Mouse (Mus musculus) heart, postnatal 0 days (tissue): Measurements from ENCODE around the gene Pde7b. TPM values are rescaled to one million over a fixed set of nuclear protein-coding genes. Genes with fewer than 3 reads are reported as not detected.

Experiments used
- ATAC-seq: fragments of 200-750 bp; cut with Nextera tagmentation; 2 replicates; pipeline ENCODE4 v1.8.0; 2017; ENCODE audit warnings: low read depth, moderate number of reproducible peaks, moderate library complexity; ENCODE audit not compliant: insufficient read depth
- DNase-seq: peaks from one replicate; pipeline ENCODE4 v3.0.0-alpha.2; 2016; ENCODE audit warnings: low spot score
- H3K27ac ChIP-seq: fragments of 300-500 bp; sonication (generic); 2 replicates; pipeline ENCODE4 v1.5.1; 2014; ENCODE audit warnings: low read depth, mild to moderate bottlenecking
- H3K27me3 ChIP-seq: fragments of 300-500 bp; sonication (generic); 2 replicates; pipeline ENCODE4 v1.6.1; 2014; ENCODE audit warnings: low read length, mixed read lengths; ENCODE audit not compliant: control insufficient read depth, insufficient read depth
- H3K36me3 ChIP-seq: fragments of 300-500 bp; sonication (generic); replicated peaks from 2 replicates; pipeline ENCODE4 v1.6.1; 2014; ENCODE audit warnings: low read length, mixed read lengths; ENCODE audit not compliant: control insufficient read depth, insufficient read depth
- H3K4me1 ChIP-seq: fragments of 300-500 bp; sonication (generic); 2 replicates; pipeline ENCODE4 v1.6.1; 2014; ENCODE audit warnings: antibody characterized with exemption; ENCODE audit not compliant: control insufficient read depth, insufficient read depth
- H3K4me2 ChIP-seq: fragments of 300-500 bp; sonication (generic); 2 replicates; pipeline ENCODE4 v1.6.1; 2014; ENCODE audit warnings: low read depth, mild to moderate bottlenecking, low read length, moderate library complexity
- H3K4me3 ChIP-seq: fragments of 300-500 bp; sonication (generic); 2 replicates; pipeline ENCODE4 v1.5.1; 2014; ENCODE audit warnings: low read depth, low read length
- H3K9ac ChIP-seq: fragments of 300-500 bp; sonication (generic); replicated peaks from 2 replicates; pipeline ENCODE4 v1.6.1; 2014; ENCODE audit warnings: low read depth, low read length, mixed read lengths
- H3K9me3 ChIP-seq: fragments of 300-500 bp; sonication (generic); replicated peaks from 2 replicates; pipeline ENCODE4 v1.6.1; 2016; ENCODE audit warnings: low read length; ENCODE audit not compliant: control insufficient read depth
- CTCF ChIP-seq: IDR thresholded peaks from 2 replicates; pipeline ENCODE4 v1.5.1; 2016; ENCODE audit warnings: antibody characterized with exemption, control low read depth, low read depth
- EP300 ChIP-seq: IDR thresholded peaks from 2 replicates; pipeline ENCODE4 v1.6.1; 2016; ENCODE audit warnings: antibody characterized with exemption, low read depth
- WGBS: fragments of 180-500 bp; shearing (Covaris S2); extraction: QIAGEN DNeasy Blood & Tissue Kit; methylation state at CpG from one replicate; pipeline ENCODE4 v1.1.7; 2014; 5-methylcytosine and 5-hydroxymethylcytosine counted together
- polyA plus RNA-seq: library from polyadenylated mRNA; unstranded; fragments of >200 nt; fragmentation: Nextera tagmentation; extraction: Ambion mirVana; gene quantifications from 2 replicates; pipeline ENCODE4 v1.2.1, GENCODE M21; 2015
- total RNA-seq: library from RNA; depleted of rRNA; stranded (reverse); fragments of >200 nt; gene quantifications from 2 replicates; pipeline ENCODE4 v1.2.3, GENCODE M21; 2014; ENCODE audit warnings: low replicate concordance

The Pde7b gene
- total and polyA plus RNA-seq, 2 experiments from 2014 or later: 5.0 to 11.8 TPM

- peak; percentile 33 for DNase-seq
- no peak overlapping the region for H3K9ac ChIP-seq
- H3K27ac ChIP-seq: 0 out of 2 replicates have a peak overlapping the region, but pooled peaks have one; percentile 30
These were observed 211.4 kb downstream of the Pde7b start for GRCm38 (mm10) chr10:20513461-20513860.

DNA sequence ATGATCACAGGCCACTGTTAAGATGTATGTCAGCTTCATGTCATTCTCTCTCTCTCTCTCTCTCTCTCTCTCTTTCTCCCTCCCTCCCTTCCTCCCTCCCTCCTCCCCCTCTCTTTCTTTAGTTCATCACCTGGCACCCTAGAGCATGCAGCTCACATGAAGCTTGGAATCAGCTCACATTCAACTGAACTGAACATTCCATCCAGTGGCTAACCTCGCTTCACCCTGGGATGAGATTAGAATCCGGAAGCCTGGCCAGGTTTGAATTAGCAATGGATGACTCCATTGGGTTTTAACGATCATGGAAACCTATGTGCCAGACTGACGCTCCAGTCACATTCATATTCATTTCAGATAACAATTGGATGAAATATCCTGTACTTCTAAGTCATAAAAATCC, 215.1 kb downstream of the Pde7b start:
- DNase-seq (no peak), ATAC-seq (no peak)
- Histone ChIP-seq H3K36me3 (no peaks in the 10 kb centered on the region), H3K4me3 (no peak overlapping the region), H3K4me2 (no peak overlapping the region), H3K4me1 (peaks cover 16% of the 10 kb centered on the region; the same call in 1 of the 2 replicates), H3K9me3 (no peaks in the 10 kb centered on the region), H3K9ac (no peak overlapping the region), H3K27ac (no peak overlapping the region), H3K27me3 (no peaks in the 10 kb centered on the region)
- 46% methylated on average over 4 of the region's 4 CpGs for WGBS
- no peak for TF ChIP-seq CTCF
- no peak for TF ChIP-seq EP300

More at GRCm38 (mm10) chr10:20513461-20513860, 211.4 kb downstream of the Pde7b start:
- 59% methylated on average over 5 of the region's 5 CpGs for WGBS
- TF ChIP-seq CTCF (no peak), EP300 (no peak)
- ATAC-seq: no peak
- Histone ChIP-seq H3K4me1 (peaks cover 16% of the 10 kb centered on the region; the same call in 1 of the 2 replicates), H3K27me3 (no peaks in the 10 kb centered on the region), H3K4me2 (no peak overlapping the region), H3K9me3 (no peaks in the 10 kb centered on the region), H3K4me3 (no peak overlapping the region), H3K36me3 (no peaks in the 10 kb centered on the region)

- no peak overlapping the region for H3K9ac ChIP-seq
- no peaks in the 10 kb centered on the region for H3K27me3 ChIP-seq
- 84% methylated on average over 3 of the region's 3 CpGs for WGBS
- peaks cover 12% of the 10 kb centered on the region; the same call in 1 of the 2 replicates for H3K4me1 ChIP-seq
- no peaks in the 10 kb centered on the region for H3K9me3 ChIP-seq
- ATAC-seq (no peak), DNase-seq (no peak)
- H3K27ac ChIP-seq: no peak overlapping the region
- TF ChIP-seq CTCF (no peak), EP300 (no peak)
- H3K4me3 ChIP-seq: no peak overlapping the region
- no peaks in the 10 kb centered on the region for H3K36me3 ChIP-seq
- H3K4me2 ChIP-seq: no peak overlapping the region
These were observed 216.4 kb downstream of the Pde7b start for GRCm38 (mm10) chr10:20508497-20508896.

DNA sequence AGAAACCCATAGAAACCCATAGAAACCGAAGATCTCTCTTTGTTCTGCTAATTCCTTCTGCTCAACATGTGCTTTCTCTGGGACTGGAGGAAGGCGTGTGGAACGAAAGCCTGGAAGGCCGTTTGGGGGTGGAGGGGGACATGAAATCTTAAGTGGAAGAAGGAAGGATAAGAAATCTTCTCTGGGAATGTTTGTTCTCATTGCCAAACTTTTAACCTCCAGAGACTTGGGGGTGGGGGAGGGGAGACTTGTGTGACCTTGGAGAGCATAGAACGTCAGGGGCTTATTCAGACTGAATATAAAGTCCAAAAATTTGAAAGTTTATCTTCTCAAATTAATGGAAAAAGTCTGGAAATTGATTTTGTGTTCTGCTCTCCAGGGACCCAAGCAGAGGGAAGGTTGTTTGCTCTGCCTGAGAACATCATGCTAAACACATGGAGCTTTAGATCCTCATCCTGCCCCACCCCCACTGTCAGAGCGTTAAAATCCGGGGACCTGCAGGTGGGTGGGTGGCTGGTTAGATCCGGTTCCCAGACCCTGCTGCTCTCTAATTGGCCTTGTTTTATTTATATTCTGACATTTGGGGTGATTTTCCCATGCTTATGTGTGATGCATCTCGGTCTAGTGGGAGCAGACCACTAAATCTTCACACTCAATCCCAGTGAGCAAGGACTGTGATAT, 217.0 kb downstream of the Pde7b start:
- WGBS: 52% methylated on average over 9 of the region's 9 CpGs
- Histone ChIP-seq H3K4me1 (peaks cover 10% of the 10 kb centered on the region; the same call in 1 of the 2 replicates), H3K36me3 (no peaks in the 10 kb centered on the region), H3K27me3 (no peaks in the 10 kb centered on the region), H3K9me3 (no peaks in the 10 kb centered on the region), H3K9ac (no peak overlapping the region), H3K27ac (peak overlapping the region; percentile 13; the same call in 1 of the 2 replicates), H3K4me3 (no peak overlapping the region), H3K4me2 (no peak overlapping the region)
- DNase-seq (no peak), ATAC-seq (no peak)
- TF ChIP-seq EP300 (no peak), CTCF (no peak)

- no peaks in the 10 kb centered on the region for H3K27me3 ChIP-seq
- H3K4me1 ChIP-seq: peaks cover 10% of the 10 kb centered on the region; the same call in 1 of the 2 replicates
- H3K4me3 ChIP-seq: no peak overlapping the region
- no peaks in the 10 kb centered on the region for H3K36me3 ChIP-seq
- no peaks in the 10 kb centered on the region for H3K9me3 ChIP-seq
- DNase-seq (no peak), ATAC-seq (no peak)
- no peak for TF ChIP-seq EP300
- TF ChIP-seq CTCF: no peak
- H3K9ac ChIP-seq: no peak overlapping the region
- 87% methylated on average over 2 of the region's 2 CpGs for WGBS
- peak overlapping the region; percentile 13; the same call in 1 of the 2 replicates for H3K27ac ChIP-seq
- H3K4me2 ChIP-seq: no peak overlapping the region
These were observed 217.8 kb downstream of the Pde7b start for GRCm38 (mm10) chr10:20507069-20507468.
